Mouse (Mus musculus) CH12.LX (cell line): ENCODE data around the gene Grin2c.

Experiments used
- BHLHE40 ChIP-seq: IDR thresholded peaks from 2 replicates; pipeline ENCODE4 v1.6.1; 2011; ENCODE audit warnings: mild to moderate bottlenecking, low read depth, low read length, improper control_type of control experiment
- CHD1 ChIP-seq: IDR thresholded peaks from 2 replicates; pipeline ENCODE4 v1.6.1; 2012; ENCODE audit warnings: low read depth, low read length, improper control_type of control experiment, inconsistent platforms
- CTCF ChIP-seq, 2 experiments: IDR thresholded peaks in 1 of 2; conservative IDR thresholded peaks in 1 of 2; 2 replicates each; pipeline ENCODE4 v1.5.1; 2011 to 2012; ENCODE audit warnings: low read depth in 2 of 2, low read length in 2 of 2, improper control_type of control experiment in 1 of 2, inconsistent platforms in 1 of 2, mild to moderate bottlenecking in 1 of 2, moderate library complexity in 1 of 2
- E2F4 ChIP-seq: IDR thresholded peaks from 2 replicates; pipeline ENCODE4 v1.6.1; 2011; ENCODE audit warnings: low read depth, low read length, improper control_type of control experiment; ENCODE audit not compliant: insufficient replicate concordance
- ELF1 ChIP-seq: IDR thresholded peaks from 2 replicates; pipeline ENCODE4 v1.6.1; 2014; ENCODE audit warnings: low read depth, mild to moderate bottlenecking, inconsistent platforms, low read length, improper control_type of control experiment
- ETS1 ChIP-seq: conservative IDR thresholded peaks from 2 replicates; pipeline ENCODE4 v1.6.1; 2012; ENCODE audit warnings: low read depth, mild to moderate bottlenecking, inconsistent platforms, low read length, improper control_type of control experiment, moderate library complexity
- HCFC1 ChIP-seq: IDR thresholded peaks from 2 replicates; pipeline ENCODE4 v1.6.1; 2012; ENCODE audit warnings: low read depth, mild to moderate bottlenecking, inconsistent platforms, low read length, improper control_type of control experiment
- JUND ChIP-seq: conservative IDR thresholded peaks from 2 replicates; pipeline ENCODE4 v1.6.1; 2011; ENCODE audit warnings: low read depth, low read length, improper control_type of control experiment
- MYC ChIP-seq: IDR thresholded peaks from 2 replicates; pipeline ENCODE4 v1.6.1; 2011; ENCODE audit warnings: low read depth, mild to moderate bottlenecking, improper control_type of control experiment, low read length
- POLR2A ChIP-seq: IDR thresholded peaks from 2 replicates; pipeline ENCODE4 v1.6.1; 2011; ENCODE audit warnings: low read depth, mild to moderate bottlenecking, improper control_type of control experiment, low read length
- SIN3A ChIP-seq: IDR thresholded peaks from 2 replicates; pipeline ENCODE4 v1.6.1; 2012; ENCODE audit warnings: low read length, improper control_type of control experiment, inconsistent platforms
- USF2 ChIP-seq: conservative IDR thresholded peaks from 2 replicates; pipeline ENCODE4 v1.6.1; 2011; ENCODE audit warnings: low read depth, low read length, improper control_type of control experiment
- ZKSCAN1 ChIP-seq: IDR thresholded peaks from 2 replicates; pipeline ENCODE4 v1.6.1; 2012; ENCODE audit warnings: low read depth, inconsistent platforms, low read length, improper control_type of control experiment, borderline replicate concordance
- ZNF384 ChIP-seq: IDR thresholded peaks from 2 replicates; pipeline ENCODE4 v1.6.1; 2012; ENCODE audit warnings: low read depth, low read length, improper control_type of control experiment, inconsistent platforms

GRCm38 (mm10) chr11:115282723-115283485 is 15.9 kb upstream of the Grin2c start:
- TF ChIP-seq CTCF (conservative IDR thresholded peaks at IDR 0.05 in 1 of 2, IDR thresholded peaks at IDR 0.05 in 1 of 2; ENCODE audit: low read depth in 2 of 2, low read length in 2 of 2) (no peak), ZNF384 (no peak), ELF1 (no peak), CHD1 (no peak), POLR2A (no peak), USF2 (no peak), E2F4 (no peak), HCFC1 (no peak), BHLHE40 (no peak), ZKSCAN1 (no peak), JUND (no peak), MYC (no peak), SIN3A (no peak), ETS1 (no peak)
